Mouse (Mus musculus) heart, adult 11 months (tissue): ENCODE data around the gene Zfp628.

ENCODE experiments used
- DNase-seq: peaks from one replicate; pipeline ENCODE4 v3.0.0; 2022

The Zfp628 gene

GRCm38 (mm10) chr7:4919096-4919495, 4.1 kb downstream of the Zfp628 start:
- DNase-seq = peak; percentile 91

- DNase-seq = peak; percentile 91
Observed at GRCm38 (mm10) chr7:4919971-4920370, 5.0 kb downstream of the Zfp628 start.

- no peak for DNase-seq
Observed at GRCm38 (mm10) chr7:4920496-4920895, 5.5 kb downstream of the Zfp628 start.

GRCm38 (mm10) chr7:4920976-4921823, 6.2 kb downstream of the Zfp628 start:
- peak; percentile 96 for DNase-seq

GRCm38 (mm10) chr7:4921824-4922482, 6.9 kb downstream of the Zfp628 start, which contains the start of gene Nat14:
Nat14 (plus strand) TSS chr7:4922028.
- DNase-seq = peak; percentile 92

GRCm38 (mm10) chr7:4922508-4922907, 7.5 kb downstream of the Zfp628 start:
- peak; percentile 98 for DNase-seq

GRCm38 (mm10) chr7:4922931-4923565, 8.0 kb downstream of the Zfp628 start:
- peak; percentile 96 for DNase-seq

- DNase-seq = peak; percentile 97
Observed at GRCm38 (mm10) chr7:4923586-4924364, 8.8 kb downstream of the Zfp628 start.

- no peak for DNase-seq
Observed at GRCm38 (mm10) chr7:4924483-4924882, 9.5 kb downstream of the Zfp628 start.

- DNase-seq = peak; percentile 98
Observed at GRCm38 (mm10) chr7:4924891-4925301, 9.9 kb downstream of the Zfp628 start.

GRCm38 (mm10) chr7:4925441-4926381, 10.7 kb downstream of the Zfp628 start, which contains the start of gene Ssc5d:
Ssc5d (plus strand) TSS chr7:4925785.
- DNase-seq = peak; percentile 98

- peak; percentile 93 for DNase-seq
Observed at GRCm38 (mm10) chr7:4926849-4927248, 11.8 kb downstream of the Zfp628 start.

GRCm38 (mm10) chr7:4927711-4928110, 12.7 kb downstream of the Zfp628 start:
- DNase-seq = peak; percentile 94

- DNase-seq = peak; percentile 94
Observed at GRCm38 (mm10) chr7:4928323-4928722, 13.3 kb downstream of the Zfp628 start.

- DNase-seq = no peak
Observed at GRCm38 (mm10) chr7:4933103-4933502, 18.1 kb downstream of the Zfp628 start.

GRCm38 (mm10) chr7:4934160-4934914, 19.3 kb downstream of the Zfp628 start:
- DNase-seq = no peak

GRCm38 (mm10) chr7:4936832-4937231, 21.8 kb downstream of the Zfp628 start:
- peak; percentile 86 for DNase-seq

GRCm38 (mm10) chr7:4937392-4937791, 22.4 kb downstream of the Zfp628 start:
- peak; percentile 90 for DNase-seq

GRCm38 (mm10) chr7:4938456-4938855, 23.4 kb downstream of the Zfp628 start:
- peak; percentile 94 for DNase-seq

GRCm38 (mm10) chr7:4940068-4940479, 25.1 kb downstream of the Zfp628 start:
- DNase-seq = peak; percentile 97

GRCm38 (mm10) chr7:4942673-4943072, 27.7 kb downstream of the Zfp628 start:
- DNase-seq = peak; percentile 93
